Mouse (Mus musculus) forelimb bud, embryonic 11.5 days (tissue): ENCODE results near the gene Atp6v0a1.

Source experiments
- DNase-seq: peaks from one replicate; pipeline ENCODE4 v3.0.0-alpha.2; 2012; ENCODE audit warnings: low read depth, low spot score

Gene Atp6v0a1

DNA sequence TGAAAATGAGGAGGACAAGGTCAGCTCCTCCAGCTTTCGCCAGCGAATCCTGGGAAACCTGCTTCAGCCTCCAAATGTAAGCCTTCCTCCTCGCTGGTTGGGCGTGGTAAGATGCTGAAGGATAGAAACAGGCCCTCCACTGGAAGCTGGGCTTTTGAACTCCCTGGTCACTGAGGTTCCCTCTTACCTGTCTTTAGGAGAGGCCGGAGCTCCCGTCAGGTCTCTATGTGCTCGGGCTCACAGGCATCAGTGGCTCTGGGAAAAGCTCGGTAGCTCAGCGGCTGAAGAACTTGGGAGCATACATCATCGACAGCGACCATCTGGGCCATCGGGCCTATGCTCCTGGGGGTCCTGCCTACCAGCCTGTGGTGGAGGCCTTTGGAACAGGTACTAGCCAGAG lies 75.6 kb downstream of the Atp6v0a1 start:
- no peak for DNase-seq

DNA sequence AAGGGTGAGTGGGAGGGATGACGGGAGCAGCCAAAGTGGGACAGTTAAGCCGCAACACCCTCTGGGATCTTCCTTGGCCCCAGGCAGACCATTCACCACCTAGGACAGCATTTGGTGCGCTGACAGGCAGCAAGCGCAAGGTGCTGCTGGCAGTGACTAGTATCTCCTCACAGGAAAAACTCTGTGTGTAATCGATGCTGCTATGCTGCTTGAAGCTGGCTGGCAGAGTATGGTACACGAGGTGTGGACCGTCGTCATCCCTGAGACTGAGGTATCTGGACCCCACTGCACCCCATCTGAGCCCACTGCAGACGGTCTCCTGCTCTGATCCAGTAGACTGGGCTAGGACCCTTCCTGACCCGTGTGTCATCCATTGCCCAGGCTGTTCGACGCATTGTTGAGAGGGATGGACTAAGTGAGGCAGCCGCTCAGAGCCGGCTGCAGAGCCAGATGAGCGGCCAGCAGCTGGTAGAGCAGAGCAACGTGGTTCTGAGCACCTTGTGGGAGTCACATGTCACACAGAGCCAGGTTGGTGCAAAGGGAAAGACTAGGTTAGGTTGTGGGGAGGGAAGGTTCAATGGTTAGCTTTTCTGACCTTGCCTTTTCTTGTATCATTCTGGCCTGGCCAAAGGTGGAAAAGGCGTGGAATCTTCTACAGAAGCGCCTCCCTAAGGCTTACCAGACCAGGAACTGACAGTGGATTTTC lies 76.5 kb downstream of the Atp6v0a1 start:
- DNase-seq, result no peak

GRCm38 (mm10) chr11:101086323-101086674 lies 77.0 kb downstream of the Atp6v0a1 start:
- DNase-seq, result no peak

DNA sequence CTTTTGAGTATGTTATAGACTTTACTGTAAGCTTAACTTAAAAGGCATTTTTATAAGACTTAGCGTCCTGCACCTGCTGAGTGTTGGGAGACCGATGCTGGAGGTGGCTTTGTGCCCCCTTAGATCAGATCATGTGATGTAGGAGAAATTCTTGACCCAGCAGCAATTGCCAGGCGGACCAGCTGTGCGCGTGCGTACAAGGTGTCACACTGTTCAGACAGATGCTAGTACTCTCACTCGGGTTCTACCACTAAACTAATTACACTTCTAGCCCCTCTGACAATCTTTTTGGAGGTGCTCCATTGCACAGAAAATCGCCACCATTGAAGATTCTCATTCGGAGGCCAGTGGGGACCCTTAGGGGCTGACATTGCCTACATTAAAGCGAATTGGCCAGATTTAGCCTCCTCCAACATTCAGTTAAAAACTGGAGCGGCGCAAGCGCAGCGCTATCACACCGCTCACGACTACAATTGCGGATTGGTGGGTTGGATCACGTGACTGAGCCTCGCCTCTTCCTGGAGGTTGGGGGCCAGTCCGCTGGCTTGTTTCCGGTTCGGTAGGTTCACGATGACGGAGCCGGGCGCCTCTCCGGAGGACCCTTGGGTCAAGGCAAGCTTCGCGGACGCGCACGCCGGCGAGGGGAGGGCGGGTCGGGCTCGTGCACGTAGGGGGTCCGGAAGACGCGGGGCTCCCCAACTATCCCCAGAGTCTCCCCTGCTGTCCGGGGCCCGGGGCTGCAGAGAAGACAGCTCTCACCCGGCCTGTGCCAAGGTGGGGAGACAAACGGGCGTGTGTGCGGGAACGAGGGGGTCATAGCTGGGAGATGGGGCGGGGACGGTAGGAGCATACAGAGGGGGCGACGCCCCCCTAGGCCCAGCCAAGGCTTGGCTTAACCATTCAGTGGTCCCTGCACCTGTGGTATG lies 77.8 kb downstream of the Atp6v0a1 start, which contains the start of gene Mlx:
Gene Mlx (plus strand): TSS at position 522 of the 926 bp plus-strand sequence.
- DNase-seq, result peak; percentile 91

- no peak for DNase-seq
Observed at GRCm38 (mm10) chr11:101087682-101088055, 78.4 kb downstream of the Atp6v0a1 start.

GRCm38 (mm10) chr11:101089931-101090330 lies 80.7 kb downstream of the Atp6v0a1 start:
- DNase-seq, result no peak

GRCm38 (mm10) chr11:101094930-101095313 lies 85.7 kb downstream of the Atp6v0a1 start:
- no peak for DNase-seq

GRCm38 (mm10) chr11:101095314-101096024 lies 86.2 kb downstream of the Atp6v0a1 start, which contains the start of gene Psmc3ip:
Gene Psmc3ip, minus strand, starts transcription at chr11:101095436.
- peak; percentile 97 for DNase-seq

GRCm38 (mm10) chr11:101098231-101098630 lies 89.0 kb downstream of the Atp6v0a1 start:
- no peak for DNase-seq

DNA sequence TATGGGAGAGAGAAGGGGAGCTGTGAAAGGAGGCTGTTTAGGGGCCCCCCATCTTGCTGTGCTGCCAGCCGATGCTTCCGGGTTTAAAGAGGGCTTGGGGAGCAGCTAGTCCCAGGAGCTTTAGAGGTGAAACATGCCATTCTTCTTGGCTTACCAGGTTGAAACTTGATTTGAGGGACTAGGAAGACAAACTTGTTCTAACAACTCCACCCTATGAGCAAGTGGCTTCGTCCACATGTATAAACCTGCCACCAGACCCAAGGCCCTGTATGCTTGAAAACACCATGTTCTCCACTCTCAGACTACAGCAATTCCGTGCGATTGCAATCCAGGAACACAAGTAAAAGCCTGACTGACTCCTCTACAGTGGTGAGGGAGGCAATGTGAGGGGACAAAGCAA lies 93.8 kb downstream of the Atp6v0a1 start:
- DNase-seq, result no peak

DNA sequence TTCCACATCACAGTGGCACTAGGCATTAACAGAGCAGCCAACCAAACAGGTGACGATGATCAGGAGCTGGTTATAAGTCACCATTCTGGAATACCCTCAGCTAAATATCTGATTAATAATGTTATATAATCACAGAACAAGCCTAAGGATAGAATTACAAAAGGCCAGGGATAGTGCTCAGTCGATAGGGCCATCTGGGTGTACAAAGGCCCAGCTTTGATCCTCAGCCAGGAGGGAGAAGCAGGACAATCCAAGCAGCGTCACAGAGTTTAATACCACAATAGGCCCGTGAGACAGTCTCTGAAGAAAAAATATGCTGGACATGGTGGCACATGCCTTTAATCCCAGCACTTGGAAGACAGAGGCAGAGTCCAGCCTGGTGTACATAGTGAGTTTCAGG lies 100.1 kb downstream of the Atp6v0a1 start:
- DNase-seq, result no peak

DNA sequence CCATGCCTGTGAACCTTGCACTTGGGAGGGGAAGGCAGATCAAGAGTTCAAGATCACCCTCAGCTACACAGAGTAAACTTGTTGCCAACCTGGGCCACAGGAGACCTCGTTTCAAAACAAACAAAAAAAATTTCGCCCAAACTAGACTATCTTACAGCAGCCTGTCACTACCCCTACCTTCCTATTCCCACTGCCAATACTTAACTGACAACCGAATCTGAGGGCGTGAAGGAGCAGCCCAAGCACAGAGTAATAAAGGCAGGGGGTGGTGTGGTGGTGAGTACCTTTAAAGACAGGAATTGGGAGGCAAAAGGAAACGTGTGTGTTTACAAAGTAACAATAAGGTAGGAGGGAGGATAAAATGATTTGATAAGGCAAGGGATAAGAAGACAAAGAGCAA lies 101.5 kb downstream of the Atp6v0a1 start:
- no peak for DNase-seq

- no peak for DNase-seq
Observed at GRCm38 (mm10) chr11:101111178-101111577, 101.9 kb downstream of the Atp6v0a1 start.

GRCm38 (mm10) chr11:101112186-101112585 lies 102.9 kb downstream of the Atp6v0a1 start:
- DNase-seq, result no peak
